Mouse (Mus musculus): ENCODE measurements around the gene Bnc2. TPM values are rescaled to one million over a fixed set of nuclear protein-coding genes. Genes with fewer than 3 reads are reported as not detected.

The Bnc2 gene
- polyA plus RNA-seq, 1 experiment from 2014 or later, result 28.8 TPM

DNA sequence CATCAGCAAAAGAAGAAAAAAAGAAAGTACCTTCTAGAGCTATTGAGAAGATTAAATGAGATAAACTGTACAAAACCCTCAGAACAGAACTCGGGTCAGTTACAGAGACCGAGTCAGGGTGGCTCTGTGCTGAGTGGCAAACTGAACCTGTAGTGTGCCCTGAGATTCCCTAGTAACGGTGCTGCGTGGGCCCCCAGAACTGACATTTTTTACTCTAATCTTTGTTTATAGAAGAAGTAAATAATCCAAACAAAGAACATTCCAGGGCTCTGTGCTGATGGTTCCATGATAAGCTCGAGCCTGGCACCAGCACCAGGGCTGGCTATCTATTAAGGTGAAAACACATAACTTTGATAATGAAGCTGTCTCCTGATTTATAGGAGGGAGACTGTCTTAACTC lies 325.5 kb downstream of the Bnc2 start:
- H3K4me3 ChIP-seq, result no peak overlapping the region
- H3K4me1 ChIP-seq, result peaks cover 11% of the 10 kb centered on the region
- no peak overlapping the region for H3K9ac ChIP-seq
- peak overlapping the region; percentile 7; the same call in 1 of the 2 replicates for H3K27ac ChIP-seq
- no peak overlapping the region for H3K4me2 ChIP-seq
- H3K36me3 ChIP-seq, result no peaks in the 10 kb centered on the region
- H3K9me3 ChIP-seq, result no peaks in the 10 kb centered on the region
- ATAC-seq (ENCODE audit: insufficient number of reproducible peaks, insufficient read depth, low FRiP score, low TSS enrichment, low read depth), result no peak
- WGBS, result 53% methylated on average over 5 of the region's 5 CpGs
- H3K27me3 ChIP-seq, result no peaks in the 10 kb centered on the region

DNA sequence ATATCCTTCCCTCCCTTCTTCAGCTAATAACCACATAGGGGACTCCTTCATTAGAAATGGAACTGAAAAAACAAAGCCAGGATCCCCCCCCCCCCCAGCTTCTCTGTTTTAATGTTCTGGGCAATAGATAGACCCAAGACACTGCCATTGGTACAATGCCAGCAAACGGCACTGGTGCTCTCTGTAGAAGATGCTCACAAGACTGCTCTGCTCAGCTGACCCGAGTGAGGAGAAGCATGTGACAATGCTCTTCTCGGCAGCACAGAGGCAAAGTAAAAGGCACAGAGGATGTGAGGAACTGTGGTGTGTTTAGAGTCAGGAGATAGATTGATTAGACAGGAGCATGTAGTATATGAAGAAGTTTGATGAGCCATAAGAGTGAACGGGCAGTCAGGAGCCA lies 335.9 kb downstream of the Bnc2 start:
- H3K9me3 ChIP-seq, result no peaks in the 10 kb centered on the region
- H3K27me3 ChIP-seq, result no peaks in the 10 kb centered on the region
- WGBS, result 83% methylated on average over 4 of the region's 4 CpGs
- H3K9ac ChIP-seq, result no peak overlapping the region
- H3K4me2 ChIP-seq, result no peak overlapping the region
- no peak overlapping the region for H3K4me3 ChIP-seq
- H3K4me1 ChIP-seq, result no peaks in the 10 kb centered on the region
- no peak for ATAC-seq (ENCODE audit: insufficient number of reproducible peaks, insufficient read depth, low FRiP score, low TSS enrichment, low read depth)
- H3K27ac ChIP-seq, result no peak overlapping the region
- H3K36me3 ChIP-seq, result no peaks in the 10 kb centered on the region

DNA sequence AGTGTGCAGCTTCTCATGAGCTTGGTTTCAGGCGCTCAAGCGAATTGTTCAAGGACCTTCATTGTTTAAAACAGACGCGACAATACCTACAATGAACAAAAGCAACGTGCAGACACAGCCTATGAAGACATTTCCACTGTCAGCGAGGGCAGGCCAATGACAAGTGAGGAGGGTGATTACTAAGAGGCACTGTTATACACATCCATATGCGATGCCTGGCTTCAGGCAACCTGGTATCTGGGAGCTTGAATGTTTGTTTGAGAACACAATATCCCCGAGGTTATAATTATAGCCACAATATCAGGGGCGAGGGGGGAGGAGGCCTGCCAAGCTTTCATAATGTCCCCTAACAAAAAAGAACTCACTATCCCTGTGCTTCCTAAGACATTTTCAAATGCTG lies 343.1 kb downstream of the Bnc2 start:
- Histone ChIP-seq H3K4me1 (peaks cover 39% of the 10 kb centered on the region), H3K36me3 (no peaks in the 10 kb centered on the region), H3K27ac (no peak overlapping the region), H3K9ac (no peak overlapping the region), H3K27me3 (no peaks in the 10 kb centered on the region), H3K4me3 (no peak overlapping the region), H3K4me2 (no peak overlapping the region), H3K9me3 (no peaks in the 10 kb centered on the region)
- no peak for ATAC-seq (ENCODE audit: insufficient number of reproducible peaks, insufficient read depth, low FRiP score, low TSS enrichment, low read depth)
- 44% methylated on average over 9 of the region's 9 CpGs for WGBS

DNA sequence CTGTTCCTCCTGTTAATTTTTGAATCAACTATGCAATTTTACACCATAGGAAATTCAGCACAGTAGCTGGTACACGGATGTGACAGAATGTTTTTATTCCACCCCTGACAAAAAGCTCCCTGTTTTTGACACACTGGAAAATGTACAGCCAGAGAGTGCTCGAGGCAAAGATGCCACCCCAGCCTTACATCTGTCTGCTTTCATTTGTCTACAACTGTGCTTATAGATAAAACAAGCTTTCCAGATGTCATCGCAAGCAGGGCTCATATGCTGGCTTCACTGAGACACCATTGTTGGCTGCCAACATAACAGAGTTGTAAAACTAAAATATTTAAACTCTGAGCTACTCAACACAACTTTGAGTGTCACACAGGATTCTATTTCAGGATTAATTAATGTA lies 343.6 kb downstream of the Bnc2 start:
- Histone ChIP-seq H3K4me2 (no peak overlapping the region), H3K27me3 (peaks cover 2% of the 10 kb centered on the region; the same call in 1 of the 2 replicates), H3K4me1 (peaks cover 39% of the 10 kb centered on the region), H3K9ac (no peak overlapping the region), H3K36me3 (no peaks in the 10 kb centered on the region), H3K4me3 (no peak overlapping the region), H3K27ac (no peak overlapping the region), H3K9me3 (no peaks in the 10 kb centered on the region)
- WGBS, result 18% methylated on average over 3 of the region's 3 CpGs
- no peak for ATAC-seq (ENCODE audit: insufficient number of reproducible peaks, insufficient read depth, low FRiP score, low TSS enrichment, low read depth)

DNA sequence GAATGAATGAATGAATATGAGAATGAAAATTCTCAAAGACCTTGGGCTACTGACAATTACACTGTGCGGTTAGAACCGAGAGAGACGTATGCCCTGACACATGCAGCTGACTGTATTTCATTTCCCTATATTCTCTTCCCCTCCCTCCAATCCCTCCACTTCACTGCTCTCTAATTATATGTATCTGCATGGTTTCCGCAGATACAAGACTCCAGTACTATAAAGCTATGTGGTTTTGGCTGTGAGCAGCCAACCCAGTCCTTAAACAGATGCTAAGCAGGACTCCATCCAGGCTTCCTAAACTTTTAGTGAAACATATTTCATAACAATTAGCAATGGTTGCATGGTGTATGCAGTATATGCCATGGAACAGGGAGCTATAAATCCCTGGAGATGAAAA lies 344.6 kb downstream of the Bnc2 start:
- Histone ChIP-seq H3K4me3 (no peak overlapping the region), H3K4me2 (no peak overlapping the region), H3K27me3 (peaks cover 3% of the 10 kb centered on the region; the same call in 1 of the 2 replicates), H3K4me1 (peaks cover 39% of the 10 kb centered on the region), H3K27ac (no peak overlapping the region), H3K36me3 (no peaks in the 10 kb centered on the region), H3K9ac (no peak overlapping the region), H3K9me3 (no peaks in the 10 kb centered on the region)
- WGBS, result 36% methylated on average over 4 of the region's 4 CpGs
- no peak for ATAC-seq (ENCODE audit: insufficient number of reproducible peaks, insufficient read depth, low FRiP score, low TSS enrichment, low read depth)

DNA sequence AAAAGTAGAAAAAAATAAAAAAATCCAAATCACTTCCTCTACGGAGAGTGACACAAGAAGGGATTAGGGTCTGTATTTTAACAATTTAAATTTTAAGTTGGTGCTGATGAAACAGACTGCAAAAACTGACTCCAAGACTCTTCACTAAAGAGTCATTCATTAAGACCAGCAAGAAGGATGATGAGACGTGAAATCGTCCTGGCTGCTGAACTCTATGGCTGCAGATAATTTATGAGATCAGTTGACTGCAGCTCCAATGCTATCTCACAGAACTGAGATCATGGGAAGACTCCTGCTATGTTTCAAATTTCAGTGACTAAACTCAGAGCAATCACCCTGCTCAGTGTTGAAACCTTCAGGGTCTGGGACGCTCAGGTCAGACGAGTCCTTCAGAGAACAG lies 345.4 kb downstream of the Bnc2 start:
- H3K36me3 ChIP-seq, result no peaks in the 10 kb centered on the region
- no peak for ATAC-seq (ENCODE audit: insufficient number of reproducible peaks, insufficient read depth, low FRiP score, low TSS enrichment, low read depth)
- peaks cover 3% of the 10 kb centered on the region; the same call in 1 of the 2 replicates for H3K27me3 ChIP-seq
- H3K4me3 ChIP-seq, result no peak overlapping the region
- no peak overlapping the region for H3K4me2 ChIP-seq
- no peak overlapping the region for H3K9ac ChIP-seq
- H3K4me1 ChIP-seq, result peaks cover 48% of the 10 kb centered on the region
- no peak overlapping the region for H3K27ac ChIP-seq
- H3K9me3 ChIP-seq, result no peaks in the 10 kb centered on the region
- WGBS, result 63% methylated on average over 5 of the region's 5 CpGs

DNA sequence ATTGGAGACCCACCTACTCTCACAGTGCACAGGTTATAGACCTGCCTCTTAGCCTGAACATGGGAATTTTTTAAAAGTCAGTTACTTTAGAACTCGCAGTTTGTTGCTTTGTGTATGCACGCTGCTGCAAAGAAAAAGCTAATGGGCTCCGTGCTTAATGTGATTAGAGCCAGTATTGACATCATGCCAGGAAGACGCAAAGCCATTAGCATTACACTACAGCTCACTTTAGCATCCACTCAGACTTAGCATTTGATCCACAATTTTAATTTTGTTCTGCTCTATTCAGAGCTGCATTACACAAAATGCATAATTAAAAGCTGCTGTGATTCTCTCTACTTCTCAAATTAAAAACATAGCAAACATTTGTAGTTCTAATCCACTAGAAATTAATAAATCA lies 350.7 kb downstream of the Bnc2 start:
- Histone ChIP-seq H3K27ac (no peak overlapping the region), H3K27me3 (peaks cover 3% of the 10 kb centered on the region; the same call in 1 of the 2 replicates), H3K4me3 (no peak overlapping the region), H3K4me2 (no peak overlapping the region), H3K36me3 (no peaks in the 10 kb centered on the region), H3K9ac (no peak overlapping the region), H3K4me1 (peaks cover 19% of the 10 kb centered on the region), H3K9me3 (no peaks in the 10 kb centered on the region)
- WGBS, result 30% methylated on average over 4 of the region's 4 CpGs
- no peak for ATAC-seq (ENCODE audit: insufficient number of reproducible peaks, insufficient read depth, low FRiP score, low TSS enrichment, low read depth)

DNA sequence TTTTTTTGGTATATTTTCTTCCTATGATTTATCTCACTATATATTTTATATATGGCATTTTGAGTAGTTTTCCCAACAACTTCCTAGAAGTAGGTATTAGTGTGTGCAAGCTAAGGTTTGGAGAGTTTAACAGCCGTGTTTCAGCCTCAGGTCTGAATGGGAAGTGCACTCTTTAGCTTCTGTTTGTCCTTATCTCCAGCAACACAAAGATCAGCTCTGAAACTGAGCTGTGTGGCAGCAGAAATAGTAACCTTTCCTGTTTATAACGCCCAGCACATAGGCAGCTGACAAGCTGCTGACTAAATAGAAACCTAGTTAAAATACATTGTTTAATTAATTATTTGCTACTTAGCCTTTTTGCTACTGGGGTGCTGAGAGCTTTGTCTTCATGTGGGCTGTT lies 353.5 kb downstream of the Bnc2 start:
- Histone ChIP-seq H3K4me3 (no peak overlapping the region), H3K36me3 (no peaks in the 10 kb centered on the region), H3K9me3 (no peaks in the 10 kb centered on the region), H3K4me2 (no peak overlapping the region), H3K4me1 (peaks cover 19% of the 10 kb centered on the region), H3K9ac (no peak overlapping the region), H3K27me3 (peaks cover 2% of the 10 kb centered on the region; the same call in 1 of the 2 replicates), H3K27ac (no peak overlapping the region)
- WGBS, result 67% methylated on average over 2 of the region's 2 CpGs
- ATAC-seq (ENCODE audit: insufficient number of reproducible peaks, insufficient read depth, low FRiP score, low TSS enrichment, low read depth), result no peak

DNA sequence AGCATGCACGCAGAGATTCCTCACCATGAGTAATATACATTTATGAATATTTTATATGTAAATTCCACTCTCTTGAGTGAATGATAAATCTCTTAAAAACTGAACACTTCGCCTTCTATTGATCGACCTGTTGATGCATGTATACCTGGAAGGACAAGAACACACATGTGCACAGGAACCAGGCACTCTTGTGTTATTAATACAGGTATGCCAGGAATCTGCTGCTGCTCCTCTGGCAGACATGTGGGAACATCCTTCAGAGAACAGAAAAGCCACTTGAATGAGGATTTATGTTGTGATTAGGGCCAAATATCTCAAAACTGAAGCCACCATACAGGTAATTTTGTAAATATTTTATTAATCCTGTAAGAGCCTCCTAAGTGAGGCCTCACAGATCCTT lies 357.7 kb downstream of the Bnc2 start:
- no peak overlapping the region for H3K27ac ChIP-seq
- H3K36me3 ChIP-seq, result no peaks in the 10 kb centered on the region
- no peak overlapping the region for H3K9ac ChIP-seq
- no peaks in the 10 kb centered on the region for H3K9me3 ChIP-seq
- H3K4me2 ChIP-seq, result no peak overlapping the region
- H3K4me1 ChIP-seq, result peaks cover 12% of the 10 kb centered on the region
- H3K27me3 ChIP-seq, result no peaks in the 10 kb centered on the region
- ATAC-seq (ENCODE audit: insufficient number of reproducible peaks, insufficient read depth, low FRiP score, low TSS enrichment, low read depth), result no peak
- WGBS, result 76% methylated on average over 3 of the region's 3 CpGs
- no peak overlapping the region for H3K4me3 ChIP-seq

DNA sequence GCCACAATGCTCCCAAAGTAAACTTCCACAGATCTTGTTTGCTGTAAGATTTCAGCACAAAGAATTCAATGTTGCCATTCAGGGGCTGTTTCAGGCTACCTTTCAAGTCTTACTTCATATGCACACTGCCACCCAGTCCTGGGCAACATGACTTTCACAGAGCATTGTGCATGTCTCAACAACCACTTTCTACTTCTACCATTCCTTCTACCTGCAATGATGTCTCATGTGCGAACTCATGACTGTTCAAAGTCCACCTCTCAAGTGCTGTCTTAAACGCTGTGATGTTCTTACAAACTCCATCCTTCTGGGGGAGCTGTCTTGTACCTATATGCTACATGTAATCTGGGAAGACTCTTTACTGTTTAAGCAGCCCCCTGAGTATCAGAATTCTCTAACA lies 363.7 kb downstream of the Bnc2 start:
- ATAC-seq (ENCODE audit: insufficient number of reproducible peaks, insufficient read depth, low FRiP score, low TSS enrichment, low read depth), result no peak
- no peaks in the 10 kb centered on the region for H3K36me3 ChIP-seq
- no peak overlapping the region for H3K4me2 ChIP-seq
- no peak overlapping the region for H3K27ac ChIP-seq
- no peak overlapping the region for H3K9ac ChIP-seq
- H3K4me3 ChIP-seq, result no peak overlapping the region
- no peaks in the 10 kb centered on the region; the same call in 1 of the 2 replicates for H3K27me3 ChIP-seq
- WGBS, result 72% methylated on average over 2 of the region's 2 CpGs
- peaks cover 40% of the 10 kb centered on the region for H3K4me1 ChIP-seq
- no peaks in the 10 kb centered on the region for H3K9me3 ChIP-seq

DNA sequence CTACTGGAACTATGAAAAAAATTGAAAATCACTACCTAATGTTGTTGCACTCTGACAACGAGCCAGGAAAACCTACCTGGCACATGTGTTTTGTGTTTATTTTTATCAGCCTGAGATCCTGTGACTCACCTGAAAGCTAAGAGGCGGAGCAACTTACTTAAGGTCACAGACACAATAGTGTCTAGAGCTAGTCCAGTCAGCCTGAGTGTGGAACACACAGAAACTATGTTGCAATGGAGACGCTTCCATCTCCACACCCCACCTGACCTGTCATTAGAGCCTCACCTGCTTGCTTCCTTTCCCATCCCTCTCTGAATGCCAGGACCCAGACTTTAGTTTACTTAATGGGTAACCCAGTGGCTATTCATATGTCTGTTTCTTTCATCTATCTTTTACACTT lies 364.2 kb downstream of the Bnc2 start:
- H3K27ac ChIP-seq, result no peak overlapping the region
- WGBS, result 64% methylated on average over 3 of the region's 3 CpGs
- no peaks in the 10 kb centered on the region; the same call in 1 of the 2 replicates for H3K27me3 ChIP-seq
- H3K4me2 ChIP-seq, result no peak overlapping the region
- H3K4me3 ChIP-seq, result no peak overlapping the region
- no peak overlapping the region for H3K9ac ChIP-seq
- H3K4me1 ChIP-seq, result peaks cover 36% of the 10 kb centered on the region
- H3K36me3 ChIP-seq, result no peaks in the 10 kb centered on the region
- no peaks in the 10 kb centered on the region for H3K9me3 ChIP-seq
- no peak for ATAC-seq (ENCODE audit: insufficient number of reproducible peaks, insufficient read depth, low FRiP score, low TSS enrichment, low read depth)

DNA sequence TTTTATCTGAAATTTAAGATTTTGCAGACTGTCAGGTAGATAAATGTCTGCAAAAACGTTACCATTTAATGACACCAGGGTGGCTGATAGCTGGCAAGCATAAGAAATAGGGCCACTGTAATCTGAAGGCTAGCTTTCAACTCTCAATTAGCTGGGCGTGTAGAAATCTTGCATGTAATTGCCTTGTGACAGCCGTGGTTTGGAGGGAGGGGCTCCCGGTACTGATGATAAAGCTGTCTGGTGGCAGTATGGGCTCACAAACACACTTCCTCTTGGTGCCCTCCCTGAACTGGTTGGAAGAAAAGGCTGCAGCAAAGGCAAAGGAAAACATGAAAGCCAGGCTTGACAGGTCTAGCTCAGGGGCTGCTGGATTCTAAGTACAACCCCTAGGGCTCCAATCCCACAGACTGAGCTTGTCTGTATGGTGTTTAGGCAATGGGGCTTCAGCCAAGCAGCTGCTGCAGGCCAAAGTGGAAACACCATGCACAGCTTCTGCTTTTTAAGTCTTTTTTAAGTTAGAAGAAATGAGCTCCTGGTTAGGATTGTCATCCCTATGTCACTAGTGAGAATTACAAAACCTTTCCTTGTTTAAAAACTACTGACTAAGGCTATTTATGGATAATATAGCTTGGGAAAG lies 366.7 kb downstream of the Bnc2 start:
- no peaks in the 10 kb centered on the region for H3K36me3 ChIP-seq
- no peak overlapping the region for H3K4me2 ChIP-seq
- peaks cover 28% of the 10 kb centered on the region for H3K4me1 ChIP-seq
- H3K9ac ChIP-seq, result no peak overlapping the region
- no peak overlapping the region for H3K4me3 ChIP-seq
- 13% methylated on average over 4 of the region's 4 CpGs for WGBS
- H3K9me3 ChIP-seq, result no peaks in the 10 kb centered on the region
- ATAC-seq (ENCODE audit: insufficient number of reproducible peaks, insufficient read depth, low FRiP score, low TSS enrichment, low read depth), result no peak
- no peaks in the 10 kb centered on the region; the same call in 1 of the 2 replicates for H3K27me3 ChIP-seq
- H3K27ac ChIP-seq, result no peak overlapping the region; the same call in 1 of the 2 replicates
